Mouse (Mus musculus) ES-E14 (cell line): Measurements from ENCODE around the gene Grin2b.

Experiments used
- CHD2 ChIP-seq: IDR thresholded peaks from 2 replicates; pipeline ENCODE4 v1.6.1; 2014; ENCODE audit warnings: mild to moderate bottlenecking, low read depth, low read length, inconsistent platforms
- HCFC1 ChIP-seq: IDR thresholded peaks from 2 replicates; pipeline ENCODE4 v1.6.1; 2012; ENCODE audit warnings: low read length, inconsistent platforms, borderline replicate concordance; ENCODE audit not compliant: insufficient read depth
- MAFK ChIP-seq: IDR thresholded peaks from 2 replicates; pipeline ENCODE4 v1.6.1; 2014; ENCODE audit warnings: mild to moderate bottlenecking, low read depth, low read length, inconsistent platforms; ENCODE audit not compliant: insufficient read depth
- ZC3H11A ChIP-seq: IDR thresholded peaks from 2 replicates; pipeline ENCODE4 v1.6.1; 2012; ENCODE audit warnings: low read depth, mild to moderate bottlenecking, inconsistent platforms, low read length, borderline replicate concordance
- ZNF384 ChIP-seq: IDR thresholded peaks from 2 replicates; pipeline ENCODE4 v1.6.1; 2012; ENCODE audit warnings: low read depth, low read length, inconsistent platforms

DNA sequence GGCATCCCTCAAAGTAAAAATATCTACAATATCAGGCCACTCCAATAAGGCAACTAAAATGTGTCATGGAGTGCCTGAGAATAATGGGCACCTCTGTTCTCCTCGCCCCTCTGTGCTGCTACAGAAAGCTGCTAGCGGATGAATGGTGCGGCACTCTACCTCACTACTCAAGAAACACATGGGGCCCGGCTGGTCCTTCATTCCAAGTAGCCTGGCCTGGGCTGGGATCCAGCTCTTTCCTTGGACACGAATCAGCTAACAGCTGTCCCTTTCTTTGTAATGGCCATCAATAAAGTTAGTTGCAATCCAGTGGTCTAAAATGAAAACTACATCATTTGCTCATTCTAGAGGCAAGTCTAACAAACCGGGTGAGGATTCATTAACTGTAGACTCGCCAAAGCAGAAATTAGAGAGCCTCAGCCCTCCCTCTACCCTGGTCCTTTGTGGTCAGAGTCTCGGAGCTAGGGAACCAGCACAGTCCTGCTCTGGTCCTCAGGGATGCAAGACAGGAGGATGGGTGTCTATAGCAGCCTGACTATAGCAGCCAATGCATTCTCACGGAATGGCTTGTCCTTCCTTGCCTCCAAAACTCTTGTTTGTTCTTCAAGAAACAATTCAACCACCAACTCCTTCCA, 7.8 kb downstream of the Grin2b start:
- no peak for TF ChIP-seq CHD2
- no peak for TF ChIP-seq ZC3H11A
- TF ChIP-seq HCFC1 = no peak
- TF ChIP-seq ZNF384 = no peak
- TF ChIP-seq MAFK = no peak
